Mouse (Mus musculus) kidney, adult 2 months (tissue): ENCODE data around the gene C1qtnf7. TPM values are rescaled to one million over a fixed set of nuclear protein-coding genes. Genes with fewer than 3 reads are reported as not detected.

ENCODE experiments used
- DNase-seq: peaks from one replicate; pipeline ENCODE4 v3.0.0; 2021
- H3K27ac ChIP-seq: fragments of 200-500 bp; 2 replicates; pipeline ENCODE4 v1.5.1; 2012; ENCODE audit warnings: low read depth, low read length, control low read depth, inconsistent platforms; ENCODE audit not compliant: insufficient read depth
- H3K27me3 ChIP-seq: fragments of 200-500 bp; replicated peaks from 2 replicates; pipeline ENCODE4 v1.6.1; 2012; ENCODE audit warnings: mild to moderate bottlenecking, moderate library complexity, low read length, inconsistent platforms; ENCODE audit not compliant: control insufficient read depth, insufficient read depth
- H3K36me3 ChIP-seq: fragments of 200-500 bp; 2 replicates; pipeline ENCODE4 v1.6.1; 2012; ENCODE audit warnings: mild to moderate bottlenecking, moderate library complexity, low read length, inconsistent platforms; ENCODE audit not compliant: control insufficient read depth, insufficient read depth
- H3K4me1 ChIP-seq: fragments of 200-500 bp; 2 replicates; pipeline ENCODE4 v1.6.1; 2011; ENCODE audit warnings: low read length; ENCODE audit not compliant: control insufficient read depth, insufficient read depth
- H3K4me3 ChIP-seq: fragments of 200-500 bp; 2 replicates; pipeline ENCODE4 v1.5.1; 2011; ENCODE audit warnings: mild to moderate bottlenecking, low read depth, low read length, control low read depth; ENCODE audit not compliant: insufficient read depth
- CTCF ChIP-seq: fragments of 200-500 bp; conservative IDR thresholded peaks from 2 replicates; pipeline ENCODE4 v1.5.1; 2011; ENCODE audit warnings: low read depth, mild to moderate bottlenecking, control low read depth, low read length, moderate library complexity, mixed read lengths; ENCODE audit not compliant: insufficient read depth, insufficient read length
- POLR2A ChIP-seq: fragments of 200-500 bp; IDR thresholded peaks from one replicate; pipeline ENCODE4 v1.6.1; 2011; ENCODE audit warnings: low read depth, low read length, control low read depth
- WGBS: fragments of 180-500 bp; shearing (Covaris S2); methylation state at CpG from one replicate; pipeline ENCODE4 v1.1.7; 2018; 5-methylcytosine and 5-hydroxymethylcytosine counted together
- polyA plus RNA-seq: library from polyadenylated mRNA; depleted of rRNA; stranded (reverse); fragments of >200 nt; gene quantifications from 2 replicates; pipeline ENCODE4 v1.2.3, GENCODE M21; 2012; rRNA removed

Gene C1qtnf7
- polyA plus RNA-seq, 1 experiment = 4.0 TPM

- Histone ChIP-seq H3K27me3 (no peaks in the 10 kb centered on the region), H3K36me3 (no peaks in the 10 kb centered on the region), H3K4me3 (no peak overlapping the region), H3K27ac (no peak overlapping the region), H3K4me1 (no peaks in the 10 kb centered on the region)
- TF ChIP-seq POLR2A (no peak), CTCF (no peak)
- no peak for DNase-seq
- 81% methylated on average over 12 of the region's 12 CpGs for WGBS
Measured at GRCm38 (mm10) chr5:43647098-43647774, 131.9 kb downstream of the C1qtnf7 start.

- no peak overlapping the region for H3K27ac ChIP-seq
- peaks cover 12% of the 10 kb centered on the region for H3K4me1 ChIP-seq
- H3K27me3 ChIP-seq = no peaks in the 10 kb centered on the region
- H3K36me3 ChIP-seq = no peaks in the 10 kb centered on the region
- no peak for DNase-seq
- no peak overlapping the region for H3K4me3 ChIP-seq
- TF ChIP-seq CTCF = no peak
- TF ChIP-seq POLR2A = no peak
- WGBS = 97% methylated on average over 3 of the region's 3 CpGs
Measured at GRCm38 (mm10) chr5:43661498-43661897, 146.2 kb downstream of the C1qtnf7 start.

- H3K27ac ChIP-seq = peak within 1 kb of the TSS; percentile 74
- DNase-seq = peak; percentile 53
- H3K36me3 ChIP-seq = no peaks in the 10 kb centered on the region
- 2% methylated on average over 19 of the region's 19 CpGs for WGBS
- H3K4me1 ChIP-seq = peaks cover 12% of the 10 kb centered on the region
- TF ChIP-seq CTCF (no peak), POLR2A (no peak)
- peak within 1 kb of the TSS; percentile 75 for H3K4me3 ChIP-seq
- H3K27me3 ChIP-seq = no peaks in the 10 kb centered on the region
Measured at GRCm38 (mm10) chr5:43661997-43662961, 146.9 kb downstream of the C1qtnf7 start, which contains the start of gene Cc2d2a. Cc2d2a (plus strand) TSS chr5:43662346.

- no peak for TF ChIP-seq POLR2A
- TF ChIP-seq CTCF = no peak
- whole genome bisulfite sequencing = 15% methylated on average over 6 of the region's 6 CpGs
Measured at GRCm38 (mm10) chr5:43663531-43663930, 148.2 kb downstream of the C1qtnf7 start.

GRCm38 (mm10) chr5:43665144-43665543, 149.8 kb downstream of the C1qtnf7 start:
- Histone ChIP-seq H3K36me3 (no peaks in the 10 kb centered on the region), H3K4me3 (no peak overlapping the region), H3K27ac (no peak overlapping the region), H3K4me1 (peaks cover 12% of the 10 kb centered on the region), H3K27me3 (no peaks in the 10 kb centered on the region)
- peak; percentile 22 for DNase-seq
- no peak for TF ChIP-seq CTCF
- no peak for TF ChIP-seq POLR2A
- 22% methylated on average over 5 of the region's 5 CpGs for WGBS

More at GRCm38 (mm10) chr5:43663531-43663930, 148.2 kb downstream of the C1qtnf7 start:
- Histone ChIP-seq H3K4me1 (peaks cover 12% of the 10 kb centered on the region), H3K4me3 (peak overlapping the region; percentile 30), H3K27ac (0 out of 2 replicates have a peak overlapping the region, but pooled peaks have one; percentile 20), H3K27me3 (no peaks in the 10 kb centered on the region), H3K36me3 (no peaks in the 10 kb centered on the region)
- peak; percentile 62 for DNase-seq

Other genes with a start within 250 kb of the C1qtnf7 start
- 4.6 and 4.9 TPM in 2 replicates for gene Cc2d2a, start 146.8 kb downstream of the C1qtnf7 start, polyA plus RNA-seq